17 mouse cellular contexts compared by ENCODE assay signal in the genomic region with DNA sequence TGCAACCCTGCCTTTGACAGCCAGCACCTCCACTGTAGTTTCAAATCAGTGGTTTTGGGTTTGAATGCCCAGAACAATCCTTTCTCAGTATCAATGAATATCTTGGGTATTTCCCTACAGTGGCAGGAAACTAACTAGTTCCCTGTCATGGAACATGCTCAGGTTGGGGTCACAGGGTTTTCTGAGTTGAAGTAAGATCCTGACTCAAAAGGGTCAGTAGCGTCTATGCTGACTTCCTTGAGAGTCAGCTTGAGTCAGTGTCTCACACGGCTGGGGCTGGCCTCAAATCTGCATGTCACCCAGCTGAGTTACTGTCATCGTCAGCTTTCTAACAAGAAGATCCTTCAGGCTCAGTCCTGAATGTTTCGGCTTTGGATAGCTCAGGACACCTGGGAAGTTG. TPM values are rescaled to one million over a fixed set of nuclear protein-coding genes. Genes with fewer than 3 reads are reported as not detected.
"Had no signal": no experiment of that assay in that cellular context is flagged by ENCODE, and none has a peak within 500 bp of the region (broad histone marks: within the 10 kb centered on the region; RNA-seq: fewer than 3 reads in every experiment).

No protein-coding gene starts in this region.

- H3K4me3 ChIP-seq: neural tube, embryonic 13.5 days; neural tube, embryonic 15.5 days; stomach, embryonic 15.5 days had no signal

- DNase-seq: retina, postnatal 1 day; right cerebral cortex, adult 18-20 months; right cerebral cortex, postnatal 14 days; right cerebral cortex, postnatal 25 days; right cerebral cortex, postnatal 4 days; spleen, adult 18-20 months; thymus, adult 18-20 months; thymus, adult 2 months; thymus, postnatal 14 days; thymus, postnatal 25 days; thymus, postnatal 36 days; thymus, postnatal 4 days had no signal

- H3K9ac ChIP-seq: neural tube, embryonic 13.5 days; neural tube, embryonic 15.5 days; stomach, embryonic 15.5 days had no signal

- H3K4me2 ChIP-seq: neural tube, embryonic 13.5 days; neural tube, embryonic 15.5 days; stomach, embryonic 15.5 days had no signal

- H3K27ac ChIP-seq: neural tube, embryonic 13.5 days; neural tube, embryonic 15.5 days; stomach, embryonic 15.5 days; stomach, postnatal 0 days had no signal

- H3K27me3 ChIP-seq: stomach, embryonic 15.5 days had no signal

- H3K9me3 ChIP-seq: neural tube, embryonic 13.5 days; neural tube, embryonic 15.5 days; stomach, embryonic 15.5 days had no signal

RNA-seq across cellular contexts. Expression of a gene that starts 7.4 kb away (rescaled TPM):
- total RNA-seq: neutrophil, adult 5-6 weeks had no signal

RNA-seq across cellular contexts. Expression of a gene that starts 8.0 kb away (rescaled TPM):
- total RNA-seq: neutrophil, adult 5-6 weeks had no signal
